Comparison of ENCODE assay signal across 8 mouse cellular contexts in genomic region chr9:90270193-90270943, GRCm38 (mm10). TPM values are rescaled to one million over a fixed set of nuclear protein-coding genes. Genes with fewer than 3 reads are reported as not detected.
DNase-seq lines count a peak whose midpoint lies in the region; ATAC-seq and TF ChIP-seq lines count a peak whose summit lies in the region.

Gene Tbc1d2b, minus strand, starts transcription at chr9:90270804.

- H3K4me3 ChIP-seq in gastrocnemius, adult 2 months = peak within 1 kb of the TSS; percentile 97
- H3K4me3 ChIP-seq in hindbrain, embryonic 15.5 days = peak within 1 kb of the TSS; percentile 84
- H3K4me3 ChIP-seq in left cerebral cortex, adult 2 months = peak within 1 kb of the TSS; percentile 81
- peak within 1 kb of the TSS; percentile 72 for H3K4me3 ChIP-seq in macrophage (ENCODE audit: inconsistent target)

- intact Hi-C loops in gastrocnemius, adult 2 months (cut with DNase I) = loop anchor here (1.0 to 5.0 kb wide), 2 partner anchors 38 to 64 kb away; no protein-coding TSS in a partner anchor
- intact Hi-C loops in left cerebral cortex, adult 2 months (cut with DNase I) = no loop called here

- H3K27me3 ChIP-seq in hindbrain, embryonic 15.5 days = no peaks in the 10 kb centered on the region

- DNase-seq in T-cell, adult 2 months (ENCODE audit: low spot score) = peak; percentile 64
- peak; percentile 30 to 66 for DNase-seq in cerebellum, postnatal 4 days (ENCODE audit: low spot score in 2 of 2)
- DNase-seq in gastrocnemius, adult 2 months = peak; percentile 82
- peak; percentile 75 to 79 for DNase-seq in left cerebral cortex, adult 2 months (ENCODE audit: extremely low spot score in 1 of 2, low spot score in 2 of 2)
- DNase-seq in right cerebral cortex, adult 18-20 months = peak; percentile 77
- peak; percentile 66 for DNase-seq in urinary bladder, postnatal 25 days (ENCODE audit: low spot score)

- peak within 1 kb of the TSS; percentile 86 for H3K9ac ChIP-seq in hindbrain, embryonic 15.5 days

- peak; percentile 95 for ATAC-seq in hindbrain, embryonic 15.5 days (ENCODE audit: low FRiP score, low read depth)

- under 1% methylated on average over 74 of the region's 74 CpGs for WGBS in hindbrain, embryonic 15.5 days
- under 1% methylated on average over 74 of the region's 74 CpGs for WGBS in macrophage (ENCODE audit: missing documents)

- TF ChIP-seq CTCF in gastrocnemius, adult 2 months (IDR thresholded peaks at IDR 0.05) = no peak
- no peak for TF ChIP-seq CTCF in left cerebral cortex, adult 2 months (IDR thresholded peaks at IDR 0.05)

- no peaks in the 10 kb centered on the region for H3K36me3 ChIP-seq in hindbrain, embryonic 15.5 days
- 0 out of 2 replicates have a peak, but pooled peaks cover 5% of the 10 kb centered on the region for H3K36me3 ChIP-seq in macrophage (ENCODE audit: inconsistent target)

- H3K27ac ChIP-seq in gastrocnemius, adult 2 months = peak within 1 kb of the TSS; percentile 87
- peak within 1 kb of the TSS; percentile 67 for H3K27ac ChIP-seq in hindbrain, embryonic 15.5 days (replicated peaks)
- H3K27ac ChIP-seq in left cerebral cortex, adult 2 months = peak within 1 kb of the TSS; percentile 81
- H3K27ac ChIP-seq in macrophage = peak within 1 kb of the TSS; percentile 84

- peak within 1 kb of the TSS; percentile 85 for H3K4me2 ChIP-seq in hindbrain, embryonic 15.5 days

- H3K4me1 ChIP-seq in hindbrain, embryonic 15.5 days (replicated peaks) = peaks cover 18% of the 10 kb centered on the region

- H3K79me2 ChIP-seq in macrophage (ENCODE audit: inconsistent target) = peaks cover 50% of the 10 kb centered on the region

- H3K9me3 ChIP-seq in hindbrain, embryonic 15.5 days = no peaks in the 10 kb centered on the region

RNA-seq across cellular contexts. Expression of gene Tbc1d2b, which starts in this region (rescaled TPM):
- 1 to 10 TPM; 3.0 to 5.9 TPM for total RNA-seq in gastrocnemius, adult 2 months (2021)
- 6.2 and 6.7 TPM in 2 replicates for polyA plus RNA-seq in hindbrain, embryonic 15.5 days (2015; fragmentation: Nextera tagmentation; extraction: Ambion mirVana)
- total RNA-seq in left cerebral cortex, adult 2 months (2021) = 10 to 100 TPM; 14.1 to 14.2 TPM
- total RNA-seq in macrophage (2018; cell fraction: chromatin; rRNA removed) = 100 to 1,000 TPM; 104 to 459 (median 241) TPM
- total RNA-seq in macrophage (2018; cell fraction: cytosol; rRNA removed) = 100 to 1,000 TPM in 2 of 26 experiments, 10 to 100 TPM in 24; 58.3 to 112 (median 76.4) TPM
- 100 to 1,000 TPM; 110 to 294 (median 189) TPM for total RNA-seq in macrophage (2018; cell fraction: nucleus; rRNA removed)
- 31.2 to 52.4 TPM (median 52.4 TPM) in 3 replicates for polyA plus RNA-seq in macrophage (2018)

Comparison
In these comparisons a context has a peak if more than half of its experiments do, and no peak if none do; other contexts are left out.
1. Peak in every context shown above with its lines: DNase-seq, ATAC-seq, H3K4me3 ChIP-seq and H3K27ac ChIP-seq.